Mouse (Mus musculus) frontal cortex, adult 2 months (tissue): ENCODE results near the gene Ms4a2. TPM values are rescaled to one million over a fixed set of nuclear protein-coding genes. Genes with fewer than 3 reads are reported as not detected.

Experiments
- DNase-seq, 2 experiments: peaks; one replicate each; pipeline ENCODE4 v3.0.0; 2022; ENCODE audit warnings: low spot score in 1 of 2; ENCODE audit errors: extremely low spot score in 1 of 2
- polyA plus RNA-seq: library from polyadenylated mRNA; depleted of rRNA; stranded (reverse); fragments of >200 nt; gene quantifications from 2 replicates; pipeline ENCODE4 v1.2.3, GENCODE M21; 2012; rRNA removed

The Ms4a2 gene
- polyA plus RNA-seq, 1 experiment = not detected

DNA sequence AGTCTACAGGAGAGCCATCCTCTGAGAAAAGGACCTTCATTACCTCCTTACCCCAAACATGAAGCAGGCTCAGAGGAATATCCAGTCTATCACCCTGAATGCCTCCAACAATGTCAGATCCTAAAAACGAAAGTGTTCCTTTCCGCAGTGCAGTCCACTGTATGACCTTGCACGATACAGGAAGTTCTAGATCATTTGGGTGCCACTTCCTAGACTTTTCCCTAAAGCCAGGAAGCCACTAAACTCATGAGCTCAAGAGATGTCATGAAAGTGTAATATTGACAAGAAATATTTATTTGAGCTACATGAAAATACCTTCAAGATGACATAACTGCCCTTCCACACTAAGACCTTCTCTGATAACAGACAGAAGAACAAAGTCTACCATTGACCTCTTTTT, 22.2 kb downstream of the Ms4a2 start:
- no peak for DNase-seq

GRCm38 (mm10) chr19:11589891-11590449, 33.5 kb downstream of the Ms4a2 start:
- no peak for DNase-seq

DNA sequence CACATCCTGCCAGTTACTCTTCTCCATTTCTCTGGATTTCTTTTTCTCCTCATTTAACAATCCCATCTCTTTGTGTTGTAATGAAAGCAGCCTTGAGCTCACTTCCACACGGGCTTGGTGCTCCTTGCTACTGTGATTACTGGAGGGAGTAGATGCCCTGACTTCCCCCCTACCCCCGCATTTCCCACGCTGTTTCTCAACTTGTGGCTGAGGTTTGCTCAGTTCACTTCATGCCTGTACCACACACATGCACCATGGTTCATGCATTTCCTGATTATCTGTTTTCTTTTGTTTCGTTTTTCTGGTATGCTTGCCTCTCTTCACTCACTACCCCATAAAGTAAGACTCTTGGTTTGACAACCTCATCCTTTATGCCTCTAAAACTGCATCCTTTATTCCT, 34.3 kb downstream of the Ms4a2 start:
- no peak for DNase-seq

GRCm38 (mm10) chr19:11574965-11575364, 48.6 kb downstream of the Ms4a2 start:
- DNase-seq = no peak

Other genes with a start within 250 kb of the Ms4a2 start
- 0.18 and 0.21 TPM in 2 replicates for gene Ms4a4a, start 248.2 kb downstream of the Ms4a2 start, polyA plus RNA-seq
- 0.17 and 0.32 TPM in 2 replicates for gene Ms4a4c, start 218.9 kb downstream of the Ms4a2 start, polyA plus RNA-seq
- gene Ms4a4b, start 180.2 kb downstream of the Ms4a2 start, polyA plus RNA-seq = 0.14 and 0.46 TPM in 2 replicates
- gene Ms4a6c, start 154.4 kb downstream of the Ms4a2 start, polyA plus RNA-seq = 0.50 and 0.96 TPM in 2 replicates
- 0.23 and 1.0 TPM in 2 replicates for gene Gm8369, start 137.8 kb downstream of the Ms4a2 start, polyA plus RNA-seq
- 1.6 and 2.7 TPM in 2 replicates for gene Ms4a6b, start 107.2 kb downstream of the Ms4a2 start, polyA plus RNA-seq
- gene Ms4a4d, start 86.9 kb downstream of the Ms4a2 start, polyA plus RNA-seq = not detected in 2 replicates
- 1.2 and 2.0 TPM in 2 replicates for gene Ms4a6d, start 18.9 kb downstream of the Ms4a2 start, polyA plus RNA-seq
- gene Ms4a3, start 17.1 kb upstream of the Ms4a2 start, polyA plus RNA-seq = not detected in 2 replicates
- not detected in 2 replicates for gene Oosp2, start 36.8 kb upstream of the Ms4a2 start, polyA plus RNA-seq
- not detected in 2 replicates for gene Oosp1, start 67.4 kb upstream of the Ms4a2 start, polyA plus RNA-seq
- not detected in 2 replicates for gene Oosp3, start 73.3 kb upstream of the Ms4a2 start, polyA plus RNA-seq
- gene Gif, start 123.8 kb upstream of the Ms4a2 start, polyA plus RNA-seq = not detected in 2 replicates
- 36.4 and 41.1 TPM in 2 replicates for gene Mrpl16, start 146.7 kb upstream of the Ms4a2 start, polyA plus RNA-seq
- gene Stx3, start 195.7 kb upstream of the Ms4a2 start, polyA plus RNA-seq = 39.5 and 44.2 TPM in 2 replicates
- gene Olfr1417, start 215.5 kb upstream of the Ms4a2 start, polyA plus RNA-seq = 0.18 TPM in 1 of 2 replicates, not detected in the other
- not detected in 2 replicates for gene Olfr1418, start 237.3 kb upstream of the Ms4a2 start, polyA plus RNA-seq